Mouse (Mus musculus): ENCODE measurements around the gene Megf11. TPM values are rescaled to one million over a fixed set of nuclear protein-coding genes. Genes with fewer than 3 reads are reported as not detected.

Gene Megf11
- not detected for polyA plus RNA-seq (2014; fragmentation: Illumina TruSeq; extraction: RNeasy Lipid Tissue Mini Kit (QIAGEN cat#74804); ENCODE audit: low read depth, low replicate concordance)

DNA sequence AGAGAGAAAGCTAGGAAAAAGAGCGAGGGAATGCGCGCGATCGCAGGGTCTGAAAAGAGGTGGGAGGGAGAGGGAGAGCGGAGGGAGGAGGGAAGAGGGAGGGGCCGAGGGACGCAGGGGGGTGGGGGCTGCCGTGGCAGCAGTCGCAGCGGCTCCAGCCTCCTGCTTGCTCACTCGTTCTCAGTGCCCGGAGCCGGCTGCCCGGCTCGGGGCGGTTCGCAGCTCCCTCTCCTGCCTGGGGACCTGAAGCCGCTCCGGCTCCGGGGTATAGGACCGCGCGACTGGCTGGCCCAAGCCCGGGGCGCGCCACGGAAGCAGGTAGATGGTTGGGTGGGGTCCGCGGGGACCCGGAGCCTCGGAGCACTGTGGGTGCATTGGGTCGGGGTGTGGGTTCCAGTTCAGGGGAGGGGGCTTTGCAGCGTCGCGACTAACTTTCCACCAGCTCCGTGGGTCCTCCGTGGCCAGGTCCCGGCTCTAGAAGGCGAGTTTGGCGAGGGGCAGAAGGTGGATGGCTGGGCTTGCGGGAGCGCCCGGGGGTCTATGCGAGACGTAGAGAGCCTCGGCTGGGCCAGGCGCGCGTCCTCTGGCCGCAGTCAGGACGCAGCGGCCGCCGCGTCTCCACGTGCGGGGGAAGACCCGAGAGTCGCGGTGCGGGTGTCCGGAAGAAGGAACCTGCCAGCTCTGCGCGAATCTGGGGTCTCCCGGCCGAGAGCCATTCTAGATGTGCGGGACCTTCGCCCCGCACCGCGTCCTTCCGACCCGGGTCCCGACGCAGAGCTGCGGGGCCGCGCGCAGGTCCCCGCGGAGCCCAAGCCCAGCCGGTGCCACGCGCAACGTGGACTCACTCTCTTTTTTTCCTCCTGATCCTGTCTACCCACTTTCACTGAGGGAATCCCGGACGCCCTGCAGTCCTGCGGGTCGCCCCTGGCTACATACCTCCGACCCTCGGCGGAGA, at the start of gene Megf11:
Gene Megf11 (plus strand): TSS at position 116 of the 955 bp plus-strand sequence.

DNA sequence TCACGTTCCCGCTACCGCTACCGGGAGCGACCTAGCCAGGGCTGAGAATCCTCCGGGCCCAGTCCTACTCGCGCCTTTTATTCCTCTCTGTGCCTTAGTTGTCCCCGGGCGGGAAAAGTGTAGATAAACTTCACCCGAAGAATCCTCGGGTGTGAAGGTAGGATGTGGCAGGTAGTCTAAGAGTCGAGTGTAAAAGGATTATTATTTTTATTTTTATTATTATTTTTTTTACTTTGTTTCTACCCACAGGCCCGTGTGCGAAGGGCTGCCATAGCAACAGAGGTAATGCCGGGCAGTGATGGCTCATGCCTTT, 44.2 kb upstream of the Megf11 start, which contains the start of gene Dis3l:
Gene Dis3l (minus strand): TSS at position 35 of the 313 bp plus-strand sequence.

DNA sequence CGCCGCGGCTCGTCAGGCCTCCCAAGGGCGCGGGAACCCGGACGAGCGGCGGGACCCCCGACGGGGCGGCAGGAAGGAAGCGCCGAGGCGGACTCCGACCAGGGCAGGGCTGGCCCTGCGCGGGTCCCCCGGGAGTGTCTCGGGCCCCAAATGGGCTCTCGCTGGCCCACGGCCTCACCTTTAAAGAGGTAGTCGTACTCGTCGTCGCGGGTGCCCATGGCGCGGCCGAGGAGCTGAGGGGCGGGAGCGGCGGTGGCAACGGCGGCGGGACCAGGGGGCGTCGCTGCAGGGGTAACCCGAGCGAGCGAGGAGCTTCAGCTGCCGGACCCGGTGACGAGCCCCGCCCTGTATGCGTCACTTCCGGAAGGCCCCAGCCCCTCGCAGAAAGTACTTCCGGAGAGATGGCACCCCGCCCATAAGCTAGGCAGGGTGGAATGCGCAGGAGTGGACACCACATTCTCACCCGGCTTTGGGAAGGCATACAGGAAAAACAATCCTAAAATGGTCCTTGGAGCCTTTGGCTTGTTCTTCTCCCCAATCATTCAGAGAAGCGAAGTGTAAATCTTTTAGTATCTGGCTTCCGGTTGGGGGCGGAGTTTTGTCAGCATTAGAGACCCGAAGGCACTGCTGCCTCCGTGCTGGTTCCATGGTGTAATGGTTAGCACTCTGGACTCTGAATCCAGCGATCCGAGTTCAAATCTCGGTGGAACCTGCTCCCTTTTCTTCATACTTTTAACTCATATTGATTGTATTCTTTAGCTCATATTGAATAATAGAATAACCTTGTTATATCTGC, 352.2 kb downstream of the Megf11 start, which contains the start of gene Rab11a:
Gene Rab11a (minus strand): TSS at position 353 of the 796 bp plus-strand sequence.

Other genes with a start within 250 kb of the Megf11 start
- 1.4 TPM for gene Zwilch, start 212.5 kb upstream of the Megf11 start, polyA plus RNA-seq (2014; fragmentation: Illumina TruSeq; extraction: RNeasy Lipid Tissue Mini Kit (QIAGEN cat#74804); ENCODE audit: low read depth, low replicate concordance)
- 302 TPM for gene Rpl4, start 212.3 kb upstream of the Megf11 start, polyA plus RNA-seq (2014; fragmentation: Illumina TruSeq; extraction: RNeasy Lipid Tissue Mini Kit (QIAGEN cat#74804); ENCODE audit: low read depth, low replicate concordance)
- gene Snapc5, start 206.4 kb upstream of the Megf11 start, polyA plus RNA-seq (2014; fragmentation: Illumina TruSeq; extraction: RNeasy Lipid Tissue Mini Kit (QIAGEN cat#74804); ENCODE audit: low read depth, low replicate concordance) = 32.5 TPM
- not detected for gene Uchl4, start 150.4 kb upstream of the Megf11 start, polyA plus RNA-seq (2014; fragmentation: Illumina TruSeq; extraction: RNeasy Lipid Tissue Mini Kit (QIAGEN cat#74804); ENCODE audit: low read depth, low replicate concordance)
- gene Map2k1, start 132.0 kb upstream of the Megf11 start, polyA plus RNA-seq (2014; fragmentation: Illumina TruSeq; extraction: RNeasy Lipid Tissue Mini Kit (QIAGEN cat#74804); ENCODE audit: low read depth, low replicate concordance) = 32.2 TPM
- gene Tipin, start 104.0 kb upstream of the Megf11 start, polyA plus RNA-seq (2014; fragmentation: Illumina TruSeq; extraction: RNeasy Lipid Tissue Mini Kit (QIAGEN cat#74804); ENCODE audit: low read depth, low replicate concordance) = 14.3 TPM
- gene Dis3l, start 44.3 kb upstream of the Megf11 start, polyA plus RNA-seq (2014; fragmentation: Illumina TruSeq; extraction: RNeasy Lipid Tissue Mini Kit (QIAGEN cat#74804); ENCODE audit: low read depth, low replicate concordance) = 10.1 TPM

Data from liver, adult 10 weeks (tissue).